Mouse (Mus musculus) midbrain, embryonic 16.5 days (tissue): ENCODE results near the gene Myl9. TPM values are rescaled to one million over a fixed set of nuclear protein-coding genes. Genes with fewer than 3 reads are reported as not detected.

ENCODE experiments used
- ATAC-seq: fragments of 200-750 bp; cut with Nextera tagmentation; 2 replicates; pipeline ENCODE4 v1.8.0; 2017; ENCODE audit warnings: moderate TSS enrichment
- H3K27ac ChIP-seq: fragments of 300-500 bp; sonication (generic); 2 replicates; pipeline ENCODE4 v1.5.1; 2014; ENCODE audit warnings: mild to moderate bottlenecking, low read length, mixed read lengths
- H3K27me3 ChIP-seq: fragments of 300-500 bp; sonication (generic); 2 replicates; pipeline ENCODE4 v1.6.1; 2014; ENCODE audit warnings: low read depth, low read length, mixed read lengths; ENCODE audit not compliant: control insufficient read depth, insufficient read depth
- H3K36me3 ChIP-seq: fragments of 300-500 bp; sonication (generic); 2 replicates; pipeline ENCODE4 v1.6.1; 2014; ENCODE audit warnings: mild to moderate bottlenecking, low read length, moderate library complexity, mixed read lengths; ENCODE audit not compliant: control insufficient read depth, insufficient read depth
- H3K4me1 ChIP-seq: fragments of 300-500 bp; sonication (generic); 2 replicates; pipeline ENCODE4 v1.6.1; 2014; ENCODE audit warnings: mild to moderate bottlenecking, low read length, mixed read lengths; ENCODE audit not compliant: control insufficient read depth, insufficient read depth
- H3K4me2 ChIP-seq: fragments of 300-500 bp; sonication (generic); 2 replicates; pipeline ENCODE4 v1.6.1; 2014; ENCODE audit warnings: mild to moderate bottlenecking, low read length, mixed read lengths
- H3K4me3 ChIP-seq: fragments of 300-500 bp; sonication (generic); 2 replicates; pipeline ENCODE4 v1.5.1; 2014; ENCODE audit warnings: low read depth, mild to moderate bottlenecking, low read length, moderate library complexity, mixed read lengths
- H3K9ac ChIP-seq: fragments of 300-500 bp; sonication (generic); 2 replicates; pipeline ENCODE4 v1.6.1; 2014; ENCODE audit warnings: low read depth, low read length, mixed read lengths
- H3K9me3 ChIP-seq: fragments of 300-500 bp; sonication (generic); replicated peaks from 2 replicates; pipeline ENCODE4 v1.6.1; 2014; ENCODE audit warnings: mild to moderate bottlenecking, low read length, mixed read lengths; ENCODE audit not compliant: control insufficient read depth, poor library complexity, severe bottlenecking
- WGBS: fragments of 180-500 bp; shearing (Covaris S2); extraction: QIAGEN DNeasy Blood & Tissue Kit; methylation state at CpG from one replicate; pipeline ENCODE4 v1.1.7; 2014; 5-methylcytosine and 5-hydroxymethylcytosine counted together
- polyA plus RNA-seq: library from polyadenylated mRNA; unstranded; fragments of >200 nt; fragmentation: Nextera tagmentation; extraction: Ambion mirVana; gene quantifications from 2 replicates; pipeline ENCODE4 v1.2.1, GENCODE M21; 2015

Myl9 gene
- polyA plus RNA-seq, 1 experiment from 2014 or later: 38.8 TPM

- H3K36me3 ChIP-seq: peaks cover 66% of the 10 kb centered on the region
- H3K27ac ChIP-seq: no peak overlapping the region
- H3K4me2 ChIP-seq: no peak overlapping the region
- H3K9me3 ChIP-seq: no peaks in the 10 kb centered on the region; the same call in 1 of the 2 replicates
- no peak overlapping the region for H3K4me3 ChIP-seq
- no peak overlapping the region for H3K9ac ChIP-seq
- H3K27me3 ChIP-seq: no peaks in the 10 kb centered on the region
- ATAC-seq: no peak
- WGBS: 96% methylated on average over 5 of the region's 5 CpGs
- no peaks in the 10 kb centered on the region for H3K4me1 ChIP-seq
These were observed 14.2 kb upstream of the Myl9 start for GRCm38 (mm10) chr2:156760843-156761505.

- Histone ChIP-seq H3K4me3 (no peak overlapping the region), H3K4me1 (no peaks in the 10 kb centered on the region), H3K4me2 (no peak overlapping the region), H3K36me3 (peaks cover 59% of the 10 kb centered on the region), H3K27ac (no peak overlapping the region), H3K27me3 (no peaks in the 10 kb centered on the region), H3K9ac (no peak overlapping the region), H3K9me3 (no peaks in the 10 kb centered on the region)
- no peak for ATAC-seq
- WGBS: 96% methylated on average over 17 of the region's 17 CpGs
These were observed 13.5 kb upstream of the Myl9 start for GRCm38 (mm10) chr2:156761521-156762278.

GRCm38 (mm10) chr2:156762499-156762898 is 12.7 kb upstream of the Myl9 start:
- Histone ChIP-seq H3K9ac (no peak overlapping the region), H3K4me2 (no peak overlapping the region), H3K36me3 (peaks cover 51% of the 10 kb centered on the region), H3K27me3 (no peaks in the 10 kb centered on the region), H3K4me3 (no peak overlapping the region), H3K27ac (peak overlapping the region; percentile 17; the same call in 1 of the 2 replicates), H3K9me3 (no peaks in the 10 kb centered on the region), H3K4me1 (no peaks in the 10 kb centered on the region)
- WGBS: 86% methylated on average over 21 of the region's 21 CpGs
- ATAC-seq: no peak

- ATAC-seq: no peak
- Histone ChIP-seq H3K4me1 (no peaks in the 10 kb centered on the region), H3K9ac (no peak overlapping the region), H3K4me3 (no peak overlapping the region), H3K36me3 (peaks cover 45% of the 10 kb centered on the region), H3K27me3 (no peaks in the 10 kb centered on the region), H3K9me3 (no peaks in the 10 kb centered on the region), H3K27ac (no peak overlapping the region), H3K4me2 (no peak overlapping the region)
- WGBS: 84% methylated on average over 11 of the region's 11 CpGs
These were observed 12.1 kb upstream of the Myl9 start for GRCm38 (mm10) chr2:156763101-156763500.

GRCm38 (mm10) chr2:156764022-156764421 is 11.2 kb upstream of the Myl9 start:
- Histone ChIP-seq H3K9me3 (no peaks in the 10 kb centered on the region), H3K4me3 (no peak overlapping the region), H3K36me3 (peaks cover 37% of the 10 kb centered on the region), H3K4me1 (no peaks in the 10 kb centered on the region), H3K4me2 (no peak overlapping the region), H3K27me3 (no peaks in the 10 kb centered on the region), H3K9ac (no peak overlapping the region), H3K27ac (no peak overlapping the region)
- no peak for ATAC-seq
- 91% methylated on average over 10 of the region's 10 CpGs for WGBS

GRCm38 (mm10) chr2:156764747-156765146 is 10.5 kb upstream of the Myl9 start:
- no peak for ATAC-seq
- H3K27ac ChIP-seq: no peak overlapping the region
- no peak overlapping the region for H3K4me2 ChIP-seq
- H3K4me1 ChIP-seq: no peaks in the 10 kb centered on the region
- H3K9ac ChIP-seq: no peak overlapping the region
- H3K27me3 ChIP-seq: no peaks in the 10 kb centered on the region
- H3K4me3 ChIP-seq: no peak overlapping the region
- H3K9me3 ChIP-seq: no peaks in the 10 kb centered on the region
- WGBS: 62% methylated on average over 4 of the region's 4 CpGs
- peaks cover 30% of the 10 kb centered on the region for H3K36me3 ChIP-seq

- ATAC-seq: no peak
- no peak overlapping the region for H3K9ac ChIP-seq
- no peak overlapping the region for H3K27ac ChIP-seq
- no peaks in the 10 kb centered on the region for H3K4me1 ChIP-seq
- no peak overlapping the region for H3K4me3 ChIP-seq
- no peaks in the 10 kb centered on the region for H3K27me3 ChIP-seq
- H3K9me3 ChIP-seq: no peaks in the 10 kb centered on the region
- H3K36me3 ChIP-seq: peaks cover 29% of the 10 kb centered on the region
- no peak overlapping the region for H3K4me2 ChIP-seq
- WGBS: 90% methylated on average over 8 of the region's 8 CpGs
These were observed 9.6 kb upstream of the Myl9 start for GRCm38 (mm10) chr2:156765593-156765992.

GRCm38 (mm10) chr2:156766227-156767019 is 8.8 kb upstream of the Myl9 start:
- Histone ChIP-seq H3K4me1 (no peaks in the 10 kb centered on the region), H3K4me3 (no peak overlapping the region), H3K36me3 (peaks cover 21% of the 10 kb centered on the region), H3K27ac (no peak overlapping the region), H3K9ac (no peak overlapping the region), H3K9me3 (no peaks in the 10 kb centered on the region), H3K4me2 (no peak overlapping the region), H3K27me3 (no peaks in the 10 kb centered on the region)
- 82% methylated on average over 10 of the region's 10 CpGs for WGBS
- no peak for ATAC-seq
